Mouse (Mus musculus) forebrain, embryonic 14.5 days (tissue): ENCODE measurements at regions not wholly inside any gene's neighbourhood (a gene's known extent, or its start where the extent isn't known, plus 50 kb on each side); places are given as distances from the start of the nearest gene placed in this dataset.

Experiments used
- ATAC-seq: fragments of 200-750 bp; cut with Nextera tagmentation; 2 replicates; pipeline ENCODE4 v1.8.0; 2017; ENCODE audit warnings: mild to moderate bottlenecking, moderate library complexity
- DNase-seq: peaks from one replicate; pipeline ENCODE4 v3.0.0-alpha.2; 2015; ENCODE audit warnings: low spot score
- H3K27ac ChIP-seq: fragments of 300-500 bp; sonication (generic); 2 replicates; pipeline ENCODE4 v1.5.1; 2014; ENCODE audit warnings: low read depth, mild to moderate bottlenecking, control low read depth, low read length, moderate library complexity
- H3K27me3 ChIP-seq: fragments of 300-500 bp; sonication (generic); replicated peaks from 2 replicates; pipeline ENCODE4 v1.6.1; 2014; ENCODE audit warnings: low read length, control low read depth, mixed read lengths; ENCODE audit not compliant: control insufficient read depth, insufficient read depth
- H3K36me3 ChIP-seq: fragments of 300-500 bp; sonication (generic); 2 replicates; pipeline ENCODE4 v1.6.1; 2014; ENCODE audit warnings: low read length, control low read depth; ENCODE audit not compliant: control insufficient read depth, insufficient read depth
- H3K4me1 ChIP-seq: fragments of 300-500 bp; sonication (generic); 2 replicates; pipeline ENCODE4 v1.6.1; 2014; ENCODE audit warnings: antibody characterized with exemption, low read length, control low read depth; ENCODE audit not compliant: control insufficient read depth, insufficient read depth
- H3K4me2 ChIP-seq: fragments of 300-500 bp; sonication (generic); 2 replicates; pipeline ENCODE4 v1.6.1; 2014; ENCODE audit warnings: mild to moderate bottlenecking, control low read depth, low read length
- H3K4me3 ChIP-seq: fragments of 300-500 bp; sonication (generic); 2 replicates; pipeline ENCODE4 v1.5.1; 2014; ENCODE audit warnings: low read depth, low read length, control low read depth
- H3K9ac ChIP-seq: fragments of 300-500 bp; sonication (generic); 2 replicates; pipeline ENCODE4 v1.6.1; 2014; ENCODE audit warnings: mild to moderate bottlenecking, low read length, control low read depth, moderate library complexity
- H3K9me3 ChIP-seq: fragments of 300-500 bp; sonication (generic); replicated peaks from 2 replicates; pipeline ENCODE4 v1.6.1; 2016; ENCODE audit warnings: low read length, control low read depth, mixed read lengths; ENCODE audit not compliant: control insufficient read depth
- WGBS: fragments of 180-500 bp; shearing (Covaris S2); extraction: QIAGEN DNeasy Blood & Tissue Kit; methylation state at CpG from one replicate; pipeline ENCODE4 v1.1.7; 2014; 5-methylcytosine and 5-hydroxymethylcytosine counted together

DNA sequence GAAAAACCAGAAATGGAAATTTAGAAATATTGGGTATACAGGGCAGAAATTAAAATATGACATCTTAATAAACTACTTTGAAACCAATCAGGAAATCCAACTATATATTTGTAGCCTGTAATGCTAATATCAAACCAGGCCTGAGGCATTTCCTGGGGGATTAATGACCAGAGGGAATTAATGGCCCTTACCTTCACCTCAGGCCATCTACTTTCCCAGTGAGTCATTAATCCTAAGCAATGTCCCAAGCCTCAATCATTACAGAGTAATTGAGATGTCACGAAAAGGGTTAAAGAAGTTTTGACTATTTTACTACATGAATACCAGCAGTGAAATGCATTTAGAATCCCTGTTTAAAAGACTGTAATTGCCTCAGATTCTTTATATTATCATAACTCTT, 329.7 kb downstream of the Gpd2 start:
- H3K27me3 ChIP-seq: no peaks in the 10 kb centered on the region
- no peak overlapping the region for H3K27ac ChIP-seq
- DNase-seq (no peak), ATAC-seq (no peak)
- no peaks in the 10 kb centered on the region for H3K36me3 ChIP-seq
- WGBS: 78% methylated on average over 1 of the region's 1 CpGs
- H3K4me1 ChIP-seq: no peaks in the 10 kb centered on the region
- H3K9ac ChIP-seq: no peak overlapping the region
- H3K4me2 ChIP-seq: no peak overlapping the region
- no peaks in the 10 kb centered on the region for H3K9me3 ChIP-seq
- H3K4me3 ChIP-seq: no peak overlapping the region

DNA sequence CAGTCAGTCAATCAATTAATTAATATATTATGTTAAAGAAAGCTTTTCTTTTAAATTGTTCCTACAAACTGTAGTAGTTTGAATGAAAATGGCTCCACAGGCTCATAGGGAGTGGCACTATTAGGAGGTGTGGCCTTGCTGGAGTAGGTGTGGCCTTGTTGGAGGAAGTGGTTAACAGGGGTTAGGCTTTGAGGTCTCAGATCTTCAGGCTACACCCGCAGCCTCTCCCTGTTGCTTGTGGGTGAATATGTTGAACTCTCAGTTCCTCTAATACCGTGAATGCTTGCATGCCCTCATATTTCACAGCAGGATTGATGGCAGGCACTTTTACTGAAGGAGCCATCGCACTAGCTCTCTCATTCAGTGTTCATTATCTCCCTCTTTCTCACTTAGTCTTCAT, 349.6 kb downstream of the Gpd2 start:
- no peak overlapping the region for H3K4me2 ChIP-seq
- no peak for DNase-seq
- H3K9me3 ChIP-seq: 0 out of 2 replicates have a peak, but pooled peaks cover 3% of the 10 kb centered on the region
- H3K9ac ChIP-seq: no peak overlapping the region
- no peak for ATAC-seq
- H3K27me3 ChIP-seq: no peaks in the 10 kb centered on the region
- no peaks in the 10 kb centered on the region for H3K4me1 ChIP-seq
- no peak overlapping the region for H3K4me3 ChIP-seq
- WGBS: 93% methylated on average over 3 of the region's 3 CpGs
- H3K27ac ChIP-seq: no peak overlapping the region
- H3K36me3 ChIP-seq: no peaks in the 10 kb centered on the region

DNA sequence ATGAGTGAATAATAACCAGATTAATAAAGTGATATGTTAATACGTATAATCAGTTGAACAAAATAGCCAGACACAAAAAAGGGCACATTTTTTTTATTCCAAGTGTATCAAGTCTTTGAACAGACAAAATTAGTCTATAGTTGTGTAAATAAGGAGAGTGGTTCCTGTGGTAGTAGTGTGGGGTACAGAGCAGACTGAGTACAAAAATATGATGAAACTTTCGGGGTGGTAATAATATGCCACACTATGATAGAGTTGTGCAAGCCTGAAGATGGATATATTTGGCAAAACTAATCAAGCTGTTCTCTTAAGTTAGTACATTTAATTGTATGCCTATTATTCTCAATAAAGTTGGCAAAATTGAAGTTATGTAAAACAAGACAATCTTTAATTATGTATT, 356.1 kb downstream of the Gpd2 start:
- DNase-seq (no peak), ATAC-seq (no peak)
- Histone ChIP-seq H3K27me3 (no peaks in the 10 kb centered on the region), H3K36me3 (no peaks in the 10 kb centered on the region), H3K4me3 (no peak overlapping the region), H3K4me1 (peaks cover 9% of the 10 kb centered on the region; the same call in 1 of the 2 replicates), H3K9ac (no peak overlapping the region), H3K27ac (no peak overlapping the region), H3K9me3 (no peaks in the 10 kb centered on the region), H3K4me2 (no peak overlapping the region)
- WGBS: 90% methylated on average over 2 of the region's 2 CpGs

DNA sequence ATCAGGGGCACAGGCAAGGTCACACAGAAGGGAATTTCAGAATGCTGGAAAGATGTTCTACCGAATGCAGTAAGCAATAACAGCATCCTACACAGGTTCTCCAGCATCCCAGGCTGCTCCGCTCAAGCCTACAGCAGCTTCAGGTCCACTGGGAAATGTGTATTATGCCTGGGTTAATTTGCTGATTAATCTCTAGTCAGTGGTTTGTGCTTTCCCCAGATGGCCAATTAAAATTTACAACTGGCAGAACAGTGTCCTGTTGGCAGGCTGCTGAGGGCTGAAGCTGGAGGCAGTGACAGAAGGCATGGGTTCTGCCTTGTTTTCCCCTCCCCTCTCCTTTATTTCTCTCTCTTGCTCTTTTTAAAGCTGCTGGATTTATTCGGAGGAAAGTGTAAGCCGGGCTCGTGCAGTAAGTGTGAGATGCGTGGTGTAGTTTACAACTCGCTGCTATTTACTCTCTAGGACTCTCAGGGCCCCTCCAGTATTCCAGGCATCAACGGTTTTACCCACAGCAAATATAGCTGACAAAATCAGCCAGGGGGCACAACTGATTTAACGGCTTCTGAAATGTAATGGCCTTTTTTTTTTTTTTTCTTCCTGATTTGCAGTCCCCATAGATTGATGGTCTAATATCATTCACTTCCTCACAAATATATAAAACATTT, 360.4 kb downstream of the Gpd2 start:
- peak; percentile 95 for ATAC-seq
- Histone ChIP-seq H3K27me3 (no peaks in the 10 kb centered on the region), H3K9ac (0 out of 2 replicates have a peak overlapping the region, but pooled peaks have one; percentile 2), H3K36me3 (no peaks in the 10 kb centered on the region), H3K4me1 (peaks cover 9% of the 10 kb centered on the region; the same call in 1 of the 2 replicates), H3K4me2 (peak overlapping the region; percentile 31), H3K27ac (0 out of 2 replicates have a peak overlapping the region, but pooled peaks have one; percentile 44), H3K9me3 (no peaks in the 10 kb centered on the region), H3K4me3 (no peak overlapping the region)
- 6% methylated on average over 9 of the region's 9 CpGs for WGBS
- peak; percentile 89 for DNase-seq

DNA sequence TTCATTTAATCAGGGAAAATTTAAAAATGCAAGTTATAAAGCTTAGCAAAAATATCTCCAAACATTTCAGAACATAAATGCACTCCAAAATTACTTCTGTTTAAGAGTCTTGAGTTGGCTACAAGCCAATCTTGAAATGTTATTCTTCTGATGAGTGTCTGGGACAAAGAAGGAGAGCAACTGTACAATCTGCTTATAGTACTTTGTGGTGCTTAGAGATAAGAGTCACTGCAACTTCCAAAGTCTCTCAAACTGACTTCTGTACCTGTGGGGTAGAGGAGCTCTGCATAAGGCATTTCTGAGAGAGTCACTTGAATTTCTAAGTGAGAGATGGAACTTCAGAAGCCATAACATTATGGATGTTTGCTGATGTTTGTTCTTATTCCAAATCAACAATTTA, 374.2 kb downstream of the Gpd2 start:
- H3K27ac ChIP-seq: no peak overlapping the region
- H3K9ac ChIP-seq: no peak overlapping the region
- no peaks in the 10 kb centered on the region for H3K36me3 ChIP-seq
- DNase-seq: no peak
- H3K4me1 ChIP-seq: peaks cover 17% of the 10 kb centered on the region
- no peak overlapping the region for H3K4me2 ChIP-seq
- no peaks in the 10 kb centered on the region for H3K27me3 ChIP-seq
- H3K9me3 ChIP-seq: no peaks in the 10 kb centered on the region
- H3K4me3 ChIP-seq: no peak overlapping the region
- no peak for ATAC-seq

DNA sequence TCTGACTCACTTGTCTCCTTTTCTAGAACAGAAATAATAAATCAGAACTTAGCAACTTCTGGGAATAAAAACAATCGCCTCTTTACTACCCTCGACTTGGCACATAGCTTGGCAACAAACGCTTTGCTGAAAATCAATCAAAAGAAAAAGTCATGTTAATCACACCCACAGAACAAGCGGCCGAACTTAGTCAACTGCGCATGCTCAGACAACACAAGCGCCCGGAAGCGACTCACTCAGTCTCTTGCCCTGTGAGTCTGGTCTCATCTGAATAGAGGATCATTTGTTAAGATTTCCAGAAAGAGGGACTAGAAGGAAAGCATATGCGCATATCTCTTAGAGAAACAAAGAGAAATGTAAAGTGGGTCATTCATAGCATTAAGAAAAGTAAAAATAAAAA, 375.8 kb downstream of the Gpd2 start:
- Histone ChIP-seq H3K9ac (no peak overlapping the region), H3K27ac (0 out of 2 replicates have a peak overlapping the region, but pooled peaks have one; percentile 44), H3K4me1 (peaks cover 19% of the 10 kb centered on the region), H3K4me3 (0 out of 2 replicates have a peak overlapping the region, but pooled peaks have one; percentile 10), H3K27me3 (no peaks in the 10 kb centered on the region), H3K4me2 (peak overlapping the region; percentile 66), H3K9me3 (no peaks in the 10 kb centered on the region), H3K36me3 (no peaks in the 10 kb centered on the region)
- peak; percentile 88 for DNase-seq
- 14% methylated on average over 10 of the region's 10 CpGs for WGBS
- peak; percentile 77 for ATAC-seq

DNA sequence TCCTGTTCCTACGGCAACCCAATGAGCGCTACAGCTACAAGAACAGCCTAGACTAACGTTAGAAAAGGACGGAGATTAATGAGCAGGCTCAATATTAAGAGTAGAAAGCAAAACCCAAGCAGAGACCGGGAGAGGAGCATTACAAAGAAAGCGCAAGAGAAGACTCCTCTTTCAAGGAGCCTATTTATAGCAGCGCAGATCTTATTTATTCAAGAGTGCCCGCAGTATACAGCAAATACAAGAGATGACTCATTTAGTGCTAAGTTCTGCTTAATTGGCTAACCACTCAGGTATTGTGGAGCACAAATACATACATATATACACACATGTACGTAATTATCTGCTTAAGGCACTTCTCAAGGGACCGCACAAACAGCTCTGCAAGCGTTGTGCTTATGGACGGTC, 377.2 kb downstream of the Gpd2 start:
- H3K9ac ChIP-seq: peak overlapping the region; percentile 60; the same call in 1 of the 2 replicates
- ATAC-seq: peak; percentile 66

DNA sequence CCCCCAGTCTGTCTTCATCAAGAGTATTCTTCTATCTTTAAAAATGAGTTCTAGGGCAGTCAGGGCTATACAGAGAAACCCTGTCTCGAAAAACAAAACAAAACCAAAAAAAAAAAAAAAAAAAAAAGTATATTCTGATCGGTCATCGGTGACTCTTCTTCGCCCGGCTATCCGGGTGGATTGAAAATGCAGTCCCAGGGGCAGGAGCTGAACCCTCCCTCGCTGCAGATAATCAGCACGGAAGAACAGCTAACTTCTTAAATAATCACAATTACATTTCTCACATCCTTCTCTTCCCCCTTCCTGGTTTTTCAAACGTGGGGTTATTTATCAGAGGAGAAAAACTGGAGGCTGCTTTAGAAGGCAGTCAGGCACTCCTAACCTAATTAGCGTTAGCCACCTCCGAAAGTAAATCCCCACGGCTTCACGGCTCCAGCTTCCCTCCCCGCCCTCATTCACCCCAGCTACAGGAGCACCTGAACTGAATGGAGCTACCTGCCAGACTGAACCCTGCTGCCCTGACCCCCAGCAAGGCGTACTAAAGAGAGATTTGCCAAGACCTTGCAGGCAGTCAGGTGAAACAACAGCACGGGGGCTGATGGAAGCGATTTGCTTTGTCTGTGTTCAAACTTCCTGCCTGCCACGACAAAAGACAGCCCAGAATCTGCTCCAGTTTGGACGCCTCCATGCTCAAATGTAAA, 379.2 kb downstream of the Gpd2 start:
- Histone ChIP-seq H3K27ac (no peak overlapping the region), H3K36me3 (no peaks in the 10 kb centered on the region), H3K9ac (peak overlapping the region; percentile 51), H3K9me3 (no peaks in the 10 kb centered on the region), H3K4me1 (peaks cover 19% of the 10 kb centered on the region), H3K27me3 (no peaks in the 10 kb centered on the region), H3K4me2 (peak overlapping the region; percentile 56), H3K4me3 (peak overlapping the region; percentile 22)
- WGBS: 2% methylated on average over 19 of the region's 19 CpGs
- DNase-seq: peak; percentile 39
- ATAC-seq: peak; percentile 21; the same call in 1 of the 2 replicates

More for the DNA sequence above, 377.2 kb downstream of the Gpd2 start:
- H3K9me3 ChIP-seq: no peaks in the 10 kb centered on the region
- peak overlapping the region; percentile 25 for H3K4me3 ChIP-seq
- no peaks in the 10 kb centered on the region for H3K27me3 ChIP-seq
- peak overlapping the region; percentile 66 for H3K4me2 ChIP-seq
- DNase-seq: peak; percentile 69
- 5% methylated on average over 12 of the region's 12 CpGs for WGBS
- no peak overlapping the region for H3K27ac ChIP-seq
- peaks cover 19% of the 10 kb centered on the region for H3K4me1 ChIP-seq
- H3K36me3 ChIP-seq: no peaks in the 10 kb centered on the region

DNA sequence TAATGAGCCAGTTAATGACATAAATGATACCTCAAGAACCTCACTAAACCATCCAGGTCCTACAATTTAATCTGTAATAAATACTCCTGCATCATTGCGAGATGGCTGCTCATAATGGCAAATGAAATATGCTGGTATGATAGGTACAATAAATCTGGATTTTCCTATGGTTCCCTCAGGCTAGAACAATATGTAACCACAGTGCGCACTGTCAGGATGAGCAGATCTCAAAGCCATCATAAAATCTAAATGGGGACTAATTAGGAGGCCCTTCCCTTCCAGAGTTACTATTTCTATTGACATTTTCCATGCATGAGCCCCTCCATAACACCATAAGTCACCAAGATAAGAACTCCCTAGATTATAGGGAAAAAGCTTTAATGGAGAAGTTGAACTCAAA, 379.8 kb downstream of the Gpd2 start:
- Histone ChIP-seq H3K9ac (peak overlapping the region; percentile 51; the same call in 1 of the 2 replicates), H3K4me3 (no peak overlapping the region; the same call in 1 of the 2 replicates), H3K27me3 (no peaks in the 10 kb centered on the region), H3K36me3 (no peaks in the 10 kb centered on the region), H3K4me2 (peak overlapping the region; percentile 56; the same call in 1 of the 2 replicates), H3K4me1 (peaks cover 19% of the 10 kb centered on the region), H3K9me3 (no peaks in the 10 kb centered on the region), H3K27ac (no peak overlapping the region)
- no peak for DNase-seq
- 55% methylated on average over 2 of the region's 2 CpGs for WGBS
- no peak for ATAC-seq
